Mouse (Mus musculus) spleen, adult 2 months (tissue): ENCODE data around the gene Edar. TPM values are rescaled to one million over a fixed set of nuclear protein-coding genes. Genes with fewer than 3 reads are reported as not detected.

Experiments used
- DNase-seq, 2 experiments: peaks; one replicate each; pipeline versions ENCODE4 v3.0.0 to v3.0.0-alpha.2; 2012 to 2021; ENCODE audit warnings: low spot score in 2 of 2, low read depth in 1 of 2
- H3K27ac ChIP-seq: fragments of 200-500 bp; 2 replicates; pipeline ENCODE4 v1.5.1; 2012; ENCODE audit warnings: low read length, inconsistent platforms; ENCODE audit not compliant: insufficient read depth
- H3K27me3 ChIP-seq: fragments of 200-500 bp; 2 replicates; pipeline ENCODE4 v1.6.1; 2012; ENCODE audit warnings: mild to moderate bottlenecking, moderate library complexity, low read length, inconsistent platforms; ENCODE audit not compliant: control insufficient read depth, insufficient read depth
- H3K36me3 ChIP-seq: fragments of 200-500 bp; 2 replicates; pipeline ENCODE4 v1.6.1; 2012; ENCODE audit warnings: mild to moderate bottlenecking, low read length, inconsistent platforms; ENCODE audit not compliant: control insufficient read depth, insufficient read depth
- H3K4me1 ChIP-seq: fragments of 200-500 bp; 2 replicates; pipeline ENCODE4 v1.6.1; 2011; ENCODE audit warnings: inconsistent platforms; ENCODE audit not compliant: control insufficient read depth, insufficient read depth, insufficient read length
- H3K4me3 ChIP-seq: fragments of 200-500 bp; 2 replicates; pipeline ENCODE4 v1.5.1; 2011; ENCODE audit warnings: mild to moderate bottlenecking, inconsistent platforms; ENCODE audit not compliant: insufficient read depth, insufficient read length; ENCODE audit errors: extremely low read depth
- CTCF ChIP-seq: fragments of 200-500 bp; IDR thresholded peaks from 2 replicates; pipeline ENCODE4 v1.5.1; 2011; ENCODE audit warnings: mild to moderate bottlenecking, inconsistent platforms; ENCODE audit not compliant: insufficient read depth, insufficient read length, insufficient replicate concordance; ENCODE audit errors: extremely low read depth
- POLR2A ChIP-seq: fragments of 200-500 bp; IDR thresholded peaks from 2 replicates; pipeline ENCODE4 v1.6.1; 2011; ENCODE audit warnings: low read depth, low read length, inconsistent platforms
- WGBS: fragments of 180-500 bp; shearing (Covaris S2); methylation state at CpG from one replicate; pipeline ENCODE4 v1.1.7; 2018; 5-methylcytosine and 5-hydroxymethylcytosine counted together
- polyA plus RNA-seq: library from polyadenylated mRNA; depleted of rRNA; stranded (reverse); fragments of >200 nt; gene quantifications from 2 replicates; pipeline ENCODE4 v1.2.3, GENCODE M21; 2012

Gene Edar
- polyA plus RNA-seq, 1 experiment: 0.72 TPM

DNA sequence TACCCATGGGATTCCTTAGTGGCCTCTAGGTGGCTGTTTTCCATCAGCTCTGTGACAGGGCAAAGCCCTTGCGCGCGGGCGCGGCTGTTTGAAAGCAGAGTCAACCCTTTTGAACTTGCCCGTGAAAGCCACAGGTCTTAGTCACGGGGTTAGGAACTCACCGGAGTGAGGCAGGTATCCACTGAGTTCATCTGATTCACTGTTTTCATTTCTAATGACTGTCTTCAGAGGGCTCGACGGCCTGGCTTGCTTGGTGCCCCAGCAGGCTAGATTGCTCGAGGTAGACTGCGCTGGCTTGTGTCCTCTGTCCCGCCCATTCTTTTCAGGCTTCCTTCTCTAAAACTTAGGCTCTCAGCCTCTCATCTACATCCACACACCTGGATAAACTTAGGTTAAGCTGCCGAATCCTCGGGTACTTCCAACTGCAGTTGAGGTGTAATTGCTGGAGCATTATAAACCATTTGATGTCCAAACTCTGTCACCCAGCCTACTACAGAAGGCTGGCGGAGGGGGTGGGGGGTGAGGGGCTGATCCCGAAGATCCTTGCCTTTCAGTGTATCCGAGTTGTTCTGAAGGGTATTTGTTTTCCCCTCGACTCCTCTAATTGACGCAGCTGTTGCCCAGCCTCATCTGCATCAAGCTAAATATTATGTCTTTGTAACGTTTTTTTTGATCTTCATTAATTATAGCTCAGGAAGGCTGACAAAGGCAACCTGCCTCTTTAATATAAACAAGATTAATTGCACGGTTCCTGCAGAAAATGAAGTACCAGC lies 24.0 kb downstream of the Edar start:
- WGBS: 15% methylated on average over 22 of the region's 22 CpGs
- Histone ChIP-seq H3K4me1 (no peaks in the 10 kb centered on the region), H3K36me3 (no peaks in the 10 kb centered on the region), H3K27me3 (no peaks in the 10 kb centered on the region), H3K27ac (no peak overlapping the region), H3K4me3 (no peak overlapping the region)
- no peak for DNase-seq
- no peak for TF ChIP-seq CTCF
- no peak for TF ChIP-seq POLR2A

DNA sequence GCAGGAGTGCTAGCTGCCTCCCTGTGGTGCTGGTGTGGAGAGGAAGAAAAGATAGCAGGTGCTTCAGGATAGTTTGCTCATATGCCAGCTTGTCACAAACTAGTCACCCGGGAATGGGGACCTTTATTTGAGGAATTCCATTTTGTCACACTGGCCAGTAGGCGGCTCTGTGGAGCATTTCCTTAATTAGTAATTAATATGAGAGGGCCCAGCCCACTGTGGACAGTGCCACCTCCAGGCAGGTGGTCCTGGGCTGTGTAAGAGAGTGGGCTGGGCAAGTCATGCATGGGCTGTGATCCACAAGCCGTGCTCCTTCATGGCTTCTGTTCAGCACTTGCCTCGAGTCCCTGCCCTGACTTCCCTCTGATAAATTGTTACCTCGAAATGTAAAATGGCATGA lies 26.7 kb downstream of the Edar start:
- Histone ChIP-seq H3K27me3 (no peaks in the 10 kb centered on the region), H3K27ac (no peak overlapping the region), H3K36me3 (no peaks in the 10 kb centered on the region), H3K4me3 (no peak overlapping the region), H3K4me1 (no peaks in the 10 kb centered on the region)
- no peak for DNase-seq
- WGBS: 78% methylated on average over 5 of the region's 5 CpGs
- TF ChIP-seq CTCF (no peak), POLR2A (no peak)

DNA sequence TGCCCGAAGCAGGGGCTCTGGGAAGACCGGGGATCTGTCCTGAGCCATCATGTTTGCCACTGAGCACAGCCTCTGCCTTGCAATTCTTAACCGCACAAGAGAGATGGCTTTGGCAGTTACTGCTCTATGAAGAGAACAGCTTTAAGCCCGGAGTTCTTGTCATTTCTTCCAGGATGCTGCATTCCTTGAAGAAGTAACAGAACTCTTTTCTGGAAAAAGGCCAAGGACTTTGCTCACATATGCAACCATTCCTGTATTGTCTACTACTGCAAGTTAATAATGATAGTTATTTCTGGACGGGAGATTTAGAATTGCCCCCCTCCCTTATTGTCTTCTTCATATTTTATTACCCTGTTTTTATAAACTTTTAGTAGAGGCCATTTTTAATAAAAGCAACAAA lies 30.8 kb downstream of the Edar start:
- Histone ChIP-seq H3K27ac (no peak overlapping the region), H3K4me3 (no peak overlapping the region), H3K27me3 (no peaks in the 10 kb centered on the region), H3K4me1 (no peaks in the 10 kb centered on the region), H3K36me3 (no peaks in the 10 kb centered on the region)
- no peak for DNase-seq
- 84% methylated on average over 5 of the region's 5 CpGs for WGBS
- no peak for TF ChIP-seq CTCF
- no peak for TF ChIP-seq POLR2A

DNA sequence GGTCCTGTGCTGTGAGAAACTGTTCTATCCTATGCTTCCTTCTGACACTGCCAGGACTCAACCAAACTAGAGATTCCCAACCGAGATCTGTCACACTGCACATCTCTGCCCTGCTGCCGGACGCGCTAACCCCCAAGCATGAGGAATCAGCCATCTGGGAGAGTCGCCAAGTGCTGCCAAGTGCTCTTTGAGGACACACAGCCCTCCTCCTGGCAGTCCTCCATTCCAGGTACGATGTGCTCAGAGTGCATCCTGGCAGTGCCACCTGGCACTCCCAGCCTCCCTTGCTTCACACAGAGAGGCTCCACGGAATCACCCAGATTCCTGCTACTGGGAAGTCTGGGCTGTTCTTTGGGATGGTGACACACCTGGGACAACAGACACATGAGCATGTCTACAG lies 31.3 kb downstream of the Edar start:
- H3K4me3 ChIP-seq: no peak overlapping the region
- no peaks in the 10 kb centered on the region for H3K27me3 ChIP-seq
- no peak for DNase-seq
- no peaks in the 10 kb centered on the region for H3K36me3 ChIP-seq
- no peak overlapping the region for H3K27ac ChIP-seq
- WGBS: 85% methylated on average over 7 of the region's 7 CpGs
- TF ChIP-seq POLR2A: no peak
- no peak for TF ChIP-seq CTCF
- no peaks in the 10 kb centered on the region for H3K4me1 ChIP-seq

DNA sequence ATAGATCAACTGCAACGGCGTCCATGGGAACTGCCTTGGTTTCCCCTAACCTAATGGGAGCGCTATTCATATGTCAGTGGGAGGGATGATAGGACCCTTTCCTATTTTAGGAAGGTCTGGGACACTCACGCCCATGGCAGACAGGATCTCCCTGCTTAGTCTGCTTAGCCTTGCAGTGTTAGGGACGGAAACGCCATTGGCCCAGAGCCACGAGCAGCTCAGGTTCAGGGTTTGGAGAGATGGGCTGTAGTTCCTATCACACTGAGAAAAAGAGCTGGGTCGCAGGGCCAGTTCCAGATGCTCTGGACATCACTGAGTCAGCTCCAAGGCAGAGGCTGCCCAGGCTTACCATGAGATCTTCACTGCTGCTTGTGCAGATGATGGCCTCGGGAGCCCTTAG lies 32.5 kb downstream of the Edar start:
- WGBS: 87% methylated on average over 9 of the region's 9 CpGs

GRCm38 (mm10) chr10:58641631-58642030 lies 33.8 kb downstream of the Edar start:
- Histone ChIP-seq H3K4me3 (no peak overlapping the region), H3K27ac (no peak overlapping the region), H3K27me3 (no peaks in the 10 kb centered on the region), H3K36me3 (no peaks in the 10 kb centered on the region), H3K4me1 (no peaks in the 10 kb centered on the region)
- DNase-seq: no peak
- TF ChIP-seq POLR2A (no peak), CTCF (no peak)
- 64% methylated on average over 10 of the region's 10 CpGs for WGBS

More for the DNA sequence above, 32.5 kb downstream of the Edar start:
- Histone ChIP-seq H3K4me3 (no peak overlapping the region), H3K36me3 (no peaks in the 10 kb centered on the region), H3K4me1 (no peaks in the 10 kb centered on the region), H3K27me3 (no peaks in the 10 kb centered on the region), H3K27ac (no peak overlapping the region)
- no peak for TF ChIP-seq CTCF
- no peak for TF ChIP-seq POLR2A
- DNase-seq: no peak

DNA sequence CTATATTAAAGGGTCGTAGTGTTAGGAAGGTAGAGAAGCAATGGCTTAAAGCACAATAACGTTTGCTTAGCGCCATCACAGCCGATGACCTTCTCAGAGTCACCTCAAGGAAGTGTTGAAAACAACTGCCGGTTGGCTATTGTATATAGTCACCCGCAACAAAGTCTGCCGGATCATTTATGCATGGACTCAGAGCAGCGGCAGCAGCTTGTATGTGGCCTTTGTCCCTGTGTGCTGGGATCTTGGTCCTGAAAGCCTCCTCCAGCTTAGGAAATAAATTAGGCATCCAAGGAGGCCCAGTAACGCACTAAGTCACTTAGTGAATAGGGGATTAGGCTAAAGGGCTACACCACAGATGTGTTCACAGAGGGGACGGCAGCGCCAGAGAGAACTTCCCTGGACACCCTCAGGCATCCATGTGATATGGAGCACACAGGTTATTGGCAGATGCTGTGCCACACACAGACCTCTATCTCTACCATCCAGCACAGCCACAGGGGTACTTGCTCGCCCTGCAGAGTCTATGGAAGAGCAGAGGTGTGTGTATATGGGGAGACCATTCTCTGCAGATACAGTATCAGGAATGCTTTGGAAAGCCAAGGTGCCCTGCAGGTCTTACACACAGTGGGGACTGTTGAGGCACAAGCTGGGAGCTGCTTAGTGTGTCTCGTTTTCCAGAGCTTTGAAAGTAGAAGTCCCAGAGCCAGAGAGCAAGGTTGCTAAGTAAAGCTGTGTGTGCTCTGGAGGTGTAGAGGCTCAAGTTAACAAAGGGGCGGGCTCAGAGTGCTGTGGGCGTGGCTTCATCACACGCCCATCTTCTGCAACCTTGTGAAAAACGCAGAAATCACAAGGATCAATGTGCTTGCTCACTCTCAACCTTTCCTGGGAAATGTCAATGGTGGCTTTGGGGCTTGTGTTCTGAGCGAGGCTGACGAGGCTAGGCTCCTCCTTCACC lies 34.7 kb downstream of the Edar start:
- no peak overlapping the region for H3K27ac ChIP-seq
- 83% methylated on average over 19 of the region's 19 CpGs for WGBS

More for the DNA sequence above, 34.7 kb downstream of the Edar start:
- Histone ChIP-seq H3K36me3 (no peaks in the 10 kb centered on the region), H3K27me3 (no peaks in the 10 kb centered on the region), H3K4me3 (no peak overlapping the region), H3K4me1 (no peaks in the 10 kb centered on the region)
- DNase-seq: no peak
- TF ChIP-seq POLR2A (no peak), CTCF (no peak)
